Mouse (Mus musculus) midbrain, embryonic 10.5 days (tissue): ENCODE results near the gene Emx1. TPM values are rescaled to one million over a fixed set of nuclear protein-coding genes. Genes with fewer than 3 reads are reported as not detected.

Experiments used
- DNase-seq: peaks from one replicate; pipeline ENCODE4 v3.0.0-alpha.2; 2017; ENCODE audit warnings: low spot score
- H3K27ac ChIP-seq: fragments of 300-500 bp; sonication (generic); replicated peaks from 2 replicates; pipeline ENCODE4 v1.5.1; 2016; ENCODE audit warnings: mild to moderate bottlenecking
- H3K27me3 ChIP-seq: fragments of 300-500 bp; sonication (generic); 2 replicates; pipeline ENCODE4 v1.6.1; 2016; ENCODE audit warnings: low read depth, mild to moderate bottlenecking; ENCODE audit not compliant: poor library complexity, severe bottlenecking
- H3K36me3 ChIP-seq: fragments of 300-500 bp; sonication (generic); 2 replicates; pipeline ENCODE4 v1.6.1; 2016; ENCODE audit warnings: mild to moderate bottlenecking, moderate library complexity
- H3K4me1 ChIP-seq: fragments of 300-500 bp; sonication (generic); 2 replicates; pipeline ENCODE4 v1.6.1; 2016
- H3K4me3 ChIP-seq: fragments of 300-500 bp; sonication (generic); 2 replicates; pipeline ENCODE4 v1.5.1; 2016; ENCODE audit warnings: mild to moderate bottlenecking, moderate library complexity
- H3K9me3 ChIP-seq: fragments of 300-500 bp; sonication (generic); replicated peaks from 2 replicates; pipeline ENCODE4 v1.6.1; 2016; ENCODE audit warnings: mild to moderate bottlenecking
- WGBS: fragments of 180-500 bp; shearing (Covaris S2); methylation state at CpG from one replicate; pipeline ENCODE4 v1.1.7; 2016; 5-methylcytosine and 5-hydroxymethylcytosine counted together
- polyA plus RNA-seq: library from polyadenylated mRNA; unstranded; fragments of >200 nt; fragmentation: Nextera tagmentation; extraction: Ambion mirVana; gene quantifications from 2 replicates; pipeline ENCODE4 v1.2.1, GENCODE M21; 2016

The Emx1 gene
- polyA plus RNA-seq, 1 experiment from 2014 or later: 3.5 TPM

DNA sequence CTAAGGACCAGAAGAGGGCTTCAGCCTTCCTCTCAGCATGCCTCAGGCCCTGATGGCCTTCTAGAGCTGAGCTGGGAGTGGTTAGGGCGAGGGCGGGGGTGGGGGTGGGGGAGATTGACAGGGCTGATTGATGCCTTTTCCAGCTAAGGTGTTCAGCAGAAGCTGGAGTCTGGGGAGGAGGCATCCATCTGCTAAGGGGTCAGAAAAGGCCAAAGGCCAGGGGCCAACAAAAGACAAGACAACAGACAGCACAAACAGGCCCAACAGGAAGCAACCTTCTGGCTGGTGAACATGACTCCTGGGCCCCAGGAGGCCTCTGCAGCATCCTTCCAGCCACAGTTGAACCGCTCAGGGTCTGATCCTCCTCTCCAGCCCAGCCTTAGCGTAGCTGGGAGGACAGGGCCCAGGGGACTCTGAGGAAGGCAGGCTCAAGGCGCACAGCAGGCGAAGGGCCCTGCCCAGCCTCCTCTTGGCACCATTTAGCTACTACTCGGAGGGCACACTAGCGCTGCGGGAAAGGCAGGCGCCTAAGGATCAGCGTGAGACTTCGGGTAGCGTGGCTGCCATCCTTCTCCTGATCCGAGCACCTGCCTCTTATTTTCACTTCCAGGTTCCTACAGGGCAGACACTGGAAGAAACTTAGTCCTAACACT lies 36.4 kb downstream of the Emx1 start:
- H3K36me3 ChIP-seq: no peaks in the 10 kb centered on the region
- whole genome bisulfite sequencing: 29% methylated on average over 14 of the region's 14 CpGs
- peak; percentile 34 for DNase-seq
- H3K27ac ChIP-seq: peak overlapping the region; percentile 35; the same call in 1 of the 2 replicates
- no peaks in the 10 kb centered on the region for H3K9me3 ChIP-seq
- peaks cover 23% of the 10 kb centered on the region; the same call in 1 of the 2 replicates for H3K27me3 ChIP-seq
- peaks cover 63% of the 10 kb centered on the region for H3K4me1 ChIP-seq
- no peak overlapping the region for H3K4me3 ChIP-seq

GRCm38 (mm10) chr6:85224442-85224891 lies 37.2 kb downstream of the Emx1 start:
- H3K4me3 ChIP-seq: no peak overlapping the region
- H3K27ac ChIP-seq: no peak overlapping the region; the same call in 1 of the 2 replicates
- WGBS: 34% methylated on average over 15 of the region's 15 CpGs
- peaks cover 54% of the 10 kb centered on the region for H3K4me1 ChIP-seq
- no peak for DNase-seq
- H3K9me3 ChIP-seq: no peaks in the 10 kb centered on the region
- no peaks in the 10 kb centered on the region for H3K36me3 ChIP-seq
- H3K27me3 ChIP-seq: peaks cover 27% of the 10 kb centered on the region

DNA sequence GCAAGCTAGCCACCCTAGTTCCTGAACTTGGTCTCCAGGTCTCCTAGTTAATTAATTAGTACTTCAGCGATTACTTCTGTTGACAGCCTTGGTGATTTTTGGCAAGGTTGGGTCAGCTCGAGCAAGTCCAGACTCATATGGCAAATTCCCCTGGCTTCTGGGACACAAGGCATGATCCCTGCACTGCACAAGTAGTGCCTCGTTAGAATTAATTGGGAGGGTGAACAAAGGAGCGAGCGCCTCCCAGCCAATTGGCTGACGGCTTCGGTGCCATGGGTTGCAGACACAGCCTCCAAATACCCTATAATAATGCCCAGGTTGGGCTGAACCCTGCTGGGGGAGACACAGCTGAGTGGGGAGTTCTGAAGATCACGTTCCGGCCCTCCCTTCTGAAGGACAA lies 39.3 kb downstream of the Emx1 start:
- DNase-seq: no peak
- Histone ChIP-seq H3K4me1 (peaks cover 42% of the 10 kb centered on the region), H3K27ac (no peak overlapping the region), H3K36me3 (no peaks in the 10 kb centered on the region), H3K4me3 (no peak overlapping the region), H3K27me3 (peaks cover 42% of the 10 kb centered on the region), H3K9me3 (no peaks in the 10 kb centered on the region)
- 90% methylated on average over 9 of the region's 9 CpGs for WGBS

- Histone ChIP-seq H3K4me1 (peaks cover 43% of the 10 kb centered on the region), H3K27ac (0 out of 2 replicates have a peak overlapping the region, but pooled peaks have one; percentile 13), H3K27me3 (peaks cover 52% of the 10 kb centered on the region), H3K4me3 (no peak overlapping the region), H3K36me3 (no peaks in the 10 kb centered on the region), H3K9me3 (no peaks in the 10 kb centered on the region)
- 89% methylated on average over 2 of the region's 2 CpGs for WGBS
- DNase-seq: no peak
Observed at GRCm38 (mm10) chr6:85227520-85227919, 40.3 kb downstream of the Emx1 start.

DNA sequence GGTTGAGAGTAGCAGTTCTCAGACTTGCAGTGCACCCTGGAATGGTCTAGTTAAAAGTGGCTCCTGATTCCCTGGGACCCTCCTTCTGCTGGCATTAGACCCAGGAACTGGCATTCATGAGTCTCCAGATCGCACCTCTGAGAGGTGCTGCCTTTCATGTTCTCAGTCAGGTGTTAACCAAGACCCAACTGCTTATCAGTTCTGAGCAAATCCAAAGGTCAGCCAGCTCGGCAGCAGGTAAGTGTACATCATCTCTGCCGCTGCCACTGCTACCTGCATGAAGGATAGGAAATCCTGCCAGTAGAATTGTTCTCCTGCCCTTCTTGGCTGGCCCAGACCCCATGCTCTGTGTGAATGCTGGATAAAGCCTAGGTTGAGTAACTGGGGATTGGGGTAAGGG lies 43.5 kb downstream of the Emx1 start:
- Histone ChIP-seq H3K9me3 (no peaks in the 10 kb centered on the region), H3K4me3 (no peak overlapping the region), H3K27ac (no peak overlapping the region), H3K36me3 (no peaks in the 10 kb centered on the region), H3K4me1 (peaks cover 41% of the 10 kb centered on the region), H3K27me3 (peaks cover 62% of the 10 kb centered on the region)
- WGBS: 81% methylated on average over 3 of the region's 3 CpGs
- no peak for DNase-seq

DNA sequence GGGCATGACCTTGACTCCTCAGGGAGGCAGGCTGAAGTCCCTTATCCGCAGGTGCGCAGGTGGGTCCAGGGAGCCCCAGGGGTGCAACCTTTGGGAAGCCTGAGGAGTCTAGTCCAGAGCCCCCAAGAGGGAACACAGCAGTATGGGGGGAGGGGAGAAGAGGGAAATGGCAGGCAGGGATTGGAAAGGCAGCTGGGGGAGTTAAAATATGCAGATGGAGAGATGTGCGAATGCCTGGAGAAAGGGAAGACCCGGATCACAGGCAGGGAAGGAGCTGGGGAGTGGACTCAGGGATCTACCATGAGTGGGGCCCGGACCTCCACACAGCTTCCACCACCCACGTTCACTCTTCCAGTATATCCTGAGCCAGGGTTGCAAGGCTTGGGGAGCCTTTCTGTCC lies 44.2 kb downstream of the Emx1 start:
- Histone ChIP-seq H3K36me3 (no peaks in the 10 kb centered on the region), H3K27ac (peak overlapping the region; percentile 28; the same call in 1 of the 2 replicates), H3K4me1 (peaks cover 44% of the 10 kb centered on the region), H3K27me3 (peaks cover 62% of the 10 kb centered on the region), H3K9me3 (no peaks in the 10 kb centered on the region), H3K4me3 (no peak overlapping the region)
- WGBS: 26% methylated on average over 6 of the region's 6 CpGs
- peak; percentile 37 for DNase-seq

DNA sequence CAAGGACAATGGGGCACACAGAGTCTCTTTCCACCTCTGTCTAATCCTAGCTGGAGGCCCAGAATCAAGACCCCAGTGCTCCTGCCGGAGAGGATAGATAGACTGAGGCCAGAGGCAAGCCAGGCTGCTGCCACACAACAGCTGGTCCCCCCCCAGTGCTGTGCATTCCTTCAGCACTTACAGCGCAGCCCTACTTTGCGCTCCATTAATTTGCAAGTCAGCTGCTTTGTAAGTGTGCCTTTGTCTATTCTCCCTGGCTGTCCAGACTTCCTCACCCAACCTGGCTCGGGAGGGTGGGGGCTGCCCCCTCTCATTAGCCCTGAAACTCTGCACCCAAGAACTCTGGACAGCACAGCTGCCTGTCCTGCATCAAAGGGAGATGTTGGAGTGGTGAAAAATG lies 44.8 kb downstream of the Emx1 start:
- peaks cover 44% of the 10 kb centered on the region for H3K4me1 ChIP-seq
- no peak overlapping the region for H3K4me3 ChIP-seq
- WGBS: 31% methylated on average over 4 of the region's 4 CpGs
- peak overlapping the region; percentile 28; the same call in 1 of the 2 replicates for H3K27ac ChIP-seq
- no peaks in the 10 kb centered on the region for H3K9me3 ChIP-seq
- H3K27me3 ChIP-seq: peaks cover 56% of the 10 kb centered on the region
- DNase-seq: no peak
- H3K36me3 ChIP-seq: no peaks in the 10 kb centered on the region

DNA sequence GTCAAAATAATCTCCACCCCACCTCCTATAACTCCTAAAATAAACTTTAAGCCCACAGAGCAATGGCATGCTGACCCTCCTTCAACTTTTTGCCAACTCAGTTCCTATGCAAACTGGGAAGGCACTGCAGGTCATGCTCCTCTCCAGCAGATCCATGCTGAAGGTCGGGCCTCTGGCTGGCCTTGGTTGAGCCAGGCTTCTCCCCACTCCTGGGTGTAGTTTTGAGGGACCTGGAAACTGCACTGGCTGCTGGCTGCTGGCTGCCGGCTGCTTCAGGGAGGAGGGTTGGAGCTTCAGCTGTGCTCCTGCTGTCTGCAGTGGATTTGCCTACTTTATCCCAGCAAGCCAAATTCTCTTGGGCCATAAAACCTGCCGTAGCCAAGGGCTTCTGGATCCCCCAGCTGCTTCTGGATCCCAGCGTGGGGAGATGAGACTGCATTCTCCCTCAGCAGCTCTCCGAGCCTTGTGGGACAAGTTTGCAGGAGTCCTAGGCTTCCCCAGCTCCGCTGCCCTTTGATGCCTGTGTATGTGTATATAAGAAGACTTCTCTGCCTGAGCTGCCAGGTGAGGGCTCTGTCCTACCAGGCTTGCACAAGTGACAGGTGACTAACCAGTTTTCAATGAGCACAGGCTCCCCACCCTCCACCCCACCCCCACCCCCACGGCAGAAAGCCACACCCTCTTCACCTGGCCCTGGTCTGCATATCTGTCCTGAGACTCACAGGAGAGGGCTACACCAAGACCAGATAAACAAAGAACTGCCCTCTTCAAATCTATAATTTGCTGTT lies 45.8 kb downstream of the Emx1 start:
- H3K36me3 ChIP-seq: no peaks in the 10 kb centered on the region
- H3K9me3 ChIP-seq: no peaks in the 10 kb centered on the region
- H3K27ac ChIP-seq: peak overlapping the region; percentile 28; the same call in 1 of the 2 replicates
- H3K4me1 ChIP-seq: peaks cover 50% of the 10 kb centered on the region
- no peak overlapping the region for H3K4me3 ChIP-seq
- peaks cover 58% of the 10 kb centered on the region for H3K27me3 ChIP-seq
- WGBS: 44% methylated on average over 7 of the region's 7 CpGs
- DNase-seq: no peak

DNA sequence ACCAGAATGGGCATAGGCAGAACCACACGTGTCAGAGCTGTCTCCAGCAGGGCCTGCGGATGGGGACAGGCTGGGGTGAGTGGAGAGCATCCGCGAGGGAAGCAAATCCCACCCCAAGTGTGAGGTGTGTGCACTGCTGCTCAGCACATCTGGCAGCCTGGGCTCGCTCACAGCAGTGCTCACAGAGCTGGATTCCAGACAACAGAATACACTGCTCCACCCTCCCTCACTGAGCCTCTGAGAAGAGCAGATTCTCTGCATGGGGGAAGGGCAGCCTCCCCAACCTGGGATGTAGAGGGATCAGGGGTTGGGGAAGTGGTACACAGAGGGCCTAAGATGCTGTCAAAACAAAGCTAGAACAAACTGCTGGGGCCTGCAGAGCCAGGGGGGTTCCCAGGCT lies 47.6 kb downstream of the Emx1 start:
- peak overlapping the region; percentile 65 for H3K27ac ChIP-seq
- WGBS: 20% methylated on average over 5 of the region's 5 CpGs
- no peaks in the 10 kb centered on the region for H3K9me3 ChIP-seq
- peaks cover 58% of the 10 kb centered on the region for H3K4me1 ChIP-seq
- peaks cover 52% of the 10 kb centered on the region for H3K27me3 ChIP-seq
- no peaks in the 10 kb centered on the region for H3K36me3 ChIP-seq
- no peak for DNase-seq
- no peak overlapping the region for H3K4me3 ChIP-seq

DNA sequence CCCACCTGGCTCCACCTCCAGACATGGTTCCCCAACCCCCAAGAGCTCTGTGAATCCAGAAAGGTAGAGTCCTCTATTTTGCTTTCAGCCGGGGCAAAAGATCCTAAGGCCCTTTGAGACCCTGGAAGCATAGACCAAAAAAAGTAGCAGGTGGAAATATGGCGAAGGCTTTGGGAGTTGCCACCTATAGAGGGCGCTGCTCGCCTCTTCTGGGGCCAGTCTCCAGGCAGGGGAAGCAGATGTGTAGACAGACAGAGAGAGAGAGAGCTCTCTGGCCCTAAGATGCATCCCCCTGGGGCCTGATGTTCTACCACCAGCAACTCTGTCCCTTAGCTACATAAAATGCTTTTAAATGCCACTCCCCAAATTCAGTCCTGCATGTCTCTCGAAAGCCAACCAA lies 49.8 kb downstream of the Emx1 start:
- Histone ChIP-seq H3K4me1 (peaks cover 50% of the 10 kb centered on the region), H3K27ac (no peak overlapping the region), H3K9me3 (no peaks in the 10 kb centered on the region), H3K36me3 (no peaks in the 10 kb centered on the region), H3K27me3 (peaks cover 35% of the 10 kb centered on the region), H3K4me3 (no peak overlapping the region)
- DNase-seq: peak; percentile 35
- 43% methylated on average over 5 of the region's 5 CpGs for WGBS

- H3K27me3 ChIP-seq: peaks cover 28% of the 10 kb centered on the region
- H3K4me1 ChIP-seq: peaks cover 42% of the 10 kb centered on the region
- H3K4me3 ChIP-seq: no peak overlapping the region
- H3K36me3 ChIP-seq: no peaks in the 10 kb centered on the region
- H3K27ac ChIP-seq: no peak overlapping the region
- H3K9me3 ChIP-seq: no peaks in the 10 kb centered on the region
- 59% methylated on average over 10 of the region's 10 CpGs for WGBS
- no peak for DNase-seq
Observed at GRCm38 (mm10) chr6:85237595-85238337, 50.5 kb downstream of the Emx1 start.

GRCm38 (mm10) chr6:85239044-85239489 lies 51.8 kb downstream of the Emx1 start:
- WGBS: 10% methylated on average over 4 of the region's 4 CpGs
- no peak overlapping the region; the same call in 1 of the 2 replicates for H3K4me3 ChIP-seq
- H3K36me3 ChIP-seq: no peaks in the 10 kb centered on the region
- H3K27ac ChIP-seq: 0 out of 2 replicates have a peak overlapping the region, but pooled peaks have one; percentile 28
- H3K4me1 ChIP-seq: peaks cover 37% of the 10 kb centered on the region
- no peaks in the 10 kb centered on the region for H3K9me3 ChIP-seq
- peaks cover 22% of the 10 kb centered on the region; the same call in 1 of the 2 replicates for H3K27me3 ChIP-seq
- peak; percentile 81 for DNase-seq
